Comparison of ENCODE assay signal across 17 mouse cellular contexts in the genomic region with DNA sequence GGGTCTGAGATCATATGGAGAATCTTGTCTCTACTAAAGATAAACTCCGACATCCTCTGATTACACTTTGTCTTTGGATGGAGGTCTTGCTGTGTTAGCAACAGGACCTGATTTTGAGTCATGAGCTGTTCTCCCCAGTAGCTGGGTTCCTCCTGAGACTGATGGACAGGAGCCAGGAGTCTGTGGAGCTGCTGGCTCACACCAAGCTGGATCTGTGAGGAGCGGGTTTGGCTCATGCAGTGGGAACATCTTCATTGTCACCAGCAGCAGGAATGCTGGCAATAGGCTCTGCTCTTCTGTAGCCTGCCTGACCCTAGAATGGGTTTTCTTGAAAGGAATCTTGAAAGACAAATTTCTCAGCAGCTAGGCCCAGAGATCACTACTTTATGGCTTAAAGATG.
DNase-seq lines count a peak whose midpoint lies in the region; ATAC-seq lines count a peak whose summit lies in the region.
"Had no signal": no experiment of that assay in that cellular context is flagged by ENCODE, and none has a peak within 500 bp of the region (broad histone marks: within the 10 kb centered on the region; RNA-seq: fewer than 3 reads in every experiment).

No protein-coding gene starts in this region.

- intact Hi-C loops in gastrocnemius, postnatal 14 days (cut with DNase I; ENCODE audit: low total_unique reads), result no loop called here

- H3K9me3 ChIP-seq in forebrain, embryonic 12.5 days, result no peaks in the 10 kb centered on the region
- H3K9me3 ChIP-seq: embryonic facial prominence, embryonic 12.5 days; hindbrain, embryonic 13.5 days; limb, embryonic 15.5 days; megakaryocyte, embryonic 14.5 days had no signal

- no peaks in the 10 kb centered on the region for H3K36me3 ChIP-seq in forebrain, embryonic 12.5 days (replicated peaks)
- H3K36me3 ChIP-seq: embryonic facial prominence, embryonic 12.5 days; hindbrain, embryonic 13.5 days; limb, embryonic 15.5 days had no signal

- H3K4me1 ChIP-seq in forebrain, embryonic 12.5 days, result no peaks in the 10 kb centered on the region
- H3K4me1 ChIP-seq: hindbrain, embryonic 13.5 days; megakaryocyte, embryonic 14.5 days had no signal

- no peak overlapping the region for H3K4me3 ChIP-seq in forebrain, embryonic 12.5 days (replicated peaks)
- H3K4me3 ChIP-seq: embryonic facial prominence, embryonic 12.5 days; hindbrain, embryonic 13.5 days; limb, embryonic 15.5 days; megakaryocyte, embryonic 14.5 days had no signal

- H3K9ac ChIP-seq in forebrain, embryonic 12.5 days, result no peak overlapping the region
- H3K9ac ChIP-seq: embryonic facial prominence, embryonic 12.5 days; hindbrain, embryonic 13.5 days; limb, embryonic 15.5 days had no signal

- no peak overlapping the region for H3K27ac ChIP-seq in forebrain, embryonic 12.5 days
- H3K27ac ChIP-seq: embryonic facial prominence, embryonic 12.5 days; hindbrain, embryonic 13.5 days; limb, embryonic 15.5 days had no signal

- no peak for ATAC-seq in forebrain, embryonic 12.5 days (ENCODE audit: low FRiP score)
- ATAC-seq: intestine, postnatal 0 days had no signal

- peak; percentile 18 for DNase-seq in gastrocnemius, postnatal 25 days
- no peak for DNase-seq in gastrocnemius, postnatal 14 days
- DNase-seq in right cerebral cortex, postnatal 10 days (ENCODE audit: low spot score in 2 of 2), result peak; percentile 44 to 46
- DNase-seq in right cerebral cortex, postnatal 25 days, result no peak
- peak; percentile 80 to 83 for DNase-seq in cerebellum, postnatal 14 days
- DNase-seq in embryo, embryonic 9.5 days (ENCODE audit: extremely low spot score), result no peak
- DNase-seq: adrenal gland, postnatal 10 days; B cell, adult 2 months; kidney, postnatal 10 days; lung, adult 2 months; thymus, postnatal 36 days had no signal

- 94% methylated on average over 2 of the region's 2 CpGs for WGBS in forebrain, embryonic 12.5 days

- H3K4me2 ChIP-seq in forebrain, embryonic 12.5 days, result no peak overlapping the region
- H3K4me2 ChIP-seq: embryonic facial prominence, embryonic 12.5 days; hindbrain, embryonic 13.5 days; limb, embryonic 15.5 days had no signal

- no peaks in the 10 kb centered on the region for H3K27me3 ChIP-seq in forebrain, embryonic 12.5 days
- H3K27me3 ChIP-seq: embryonic facial prominence, embryonic 12.5 days; hindbrain, embryonic 13.5 days; limb, embryonic 15.5 days; megakaryocyte, embryonic 14.5 days had no signal

Comparison
In these comparisons a context has a peak if more than half of its experiments do, and no peak if none do; other contexts are left out.
1. DNase-seq: peak in gastrocnemius, postnatal 25 days (single experiment), right cerebral cortex, postnatal 10 days (2 of 2) and cerebellum, postnatal 14 days (2 of 2); none in gastrocnemius, postnatal 14 days (single experiment), right cerebral cortex, postnatal 25 days (single experiment) and embryo, embryonic 9.5 days (single experiment).